Mouse (Mus musculus) heart, embryonic 10.5 days (tissue): Measurements from ENCODE around the gene Ston2. TPM values are rescaled to one million over a fixed set of nuclear protein-coding genes. Genes with fewer than 3 reads are reported as not detected.

Experiments
- DNase-seq: peaks from one replicate; pipeline ENCODE4 v3.0.0-alpha.2; 2017; ENCODE audit warnings: low spot score
- H3K27ac ChIP-seq: fragments of 300-500 bp; sonication (generic); 2 replicates; pipeline ENCODE4 v1.5.1; 2016; ENCODE audit warnings: mild to moderate bottlenecking
- H3K27me3 ChIP-seq: fragments of 300-500 bp; sonication (generic); 2 replicates; pipeline ENCODE4 v1.6.1; 2016; ENCODE audit warnings: mild to moderate bottlenecking; ENCODE audit not compliant: poor library complexity, insufficient read depth, severe bottlenecking
- H3K36me3 ChIP-seq: fragments of 300-500 bp; sonication (generic); 2 replicates; pipeline ENCODE4 v1.6.1; 2016; ENCODE audit warnings: mild to moderate bottlenecking, moderate library complexity
- H3K4me1 ChIP-seq: fragments of 300-500 bp; sonication (generic); 2 replicates; pipeline ENCODE4 v1.6.1; 2016; ENCODE audit warnings: mild to moderate bottlenecking
- H3K4me3 ChIP-seq: fragments of 300-500 bp; sonication (generic); 2 replicates; pipeline ENCODE4 v1.5.1; 2016; ENCODE audit warnings: mild to moderate bottlenecking, moderate library complexity
- H3K9me3 ChIP-seq: fragments of 300-500 bp; sonication (generic); 2 replicates; pipeline ENCODE4 v1.6.1; 2016; ENCODE audit warnings: mild to moderate bottlenecking, moderate library complexity
- WGBS: fragments of 180-500 bp; shearing (Covaris S2); methylation state at CpG from one replicate; pipeline ENCODE4 v1.1.7; 2016; 5-methylcytosine and 5-hydroxymethylcytosine counted together
- polyA plus RNA-seq: library from polyadenylated mRNA; unstranded; fragments of >200 nt; fragmentation: Nextera tagmentation; extraction: Ambion mirVana; gene quantifications from 2 replicates; pipeline ENCODE4 v1.2.1, GENCODE M21; 2016

Ston2 gene
- polyA plus RNA-seq, 1 experiment from 2014 or later: 8.6 TPM

- 34% methylated on average over 15 of the region's 15 CpGs for WGBS
- DNase-seq: no peak
- no peaks in the 10 kb centered on the region for H3K36me3 ChIP-seq
- peak overlapping the region; percentile 43 for H3K4me3 ChIP-seq
- H3K27ac ChIP-seq: no peak overlapping the region
- peaks cover 43% of the 10 kb centered on the region for H3K4me1 ChIP-seq
- H3K27me3 ChIP-seq: peaks cover 6% of the 10 kb centered on the region; the same call in 1 of the 2 replicates
- H3K9me3 ChIP-seq: no peaks in the 10 kb centered on the region
These were observed 104.6 kb downstream of the Ston2 start for GRCm38 (mm10) chr12:91683549-91684100.

- Histone ChIP-seq H3K4me3 (peak overlapping the region; percentile 43), H3K9me3 (no peaks in the 10 kb centered on the region), H3K27me3 (peaks cover 6% of the 10 kb centered on the region; the same call in 1 of the 2 replicates), H3K4me1 (peaks cover 43% of the 10 kb centered on the region), H3K27ac (no peak overlapping the region), H3K36me3 (no peaks in the 10 kb centered on the region)
- WGBS: 66% methylated on average over 3 of the region's 3 CpGs
- no peak for DNase-seq
These were observed 105.1 kb downstream of the Ston2 start for GRCm38 (mm10) chr12:91683096-91683495.

GRCm38 (mm10) chr12:91679320-91680064, 108.7 kb downstream of the Ston2 start:
- 73% methylated on average over 14 of the region's 14 CpGs for WGBS
- H3K4me3 ChIP-seq: no peak overlapping the region
- DNase-seq: no peak

GRCm38 (mm10) chr12:91675937-91676336, 112.2 kb downstream of the Ston2 start:
- peaks cover 5% of the 10 kb centered on the region for H3K4me1 ChIP-seq
- no peaks in the 10 kb centered on the region for H3K9me3 ChIP-seq
- H3K4me3 ChIP-seq: no peak overlapping the region
- H3K36me3 ChIP-seq: no peaks in the 10 kb centered on the region
- no peak for DNase-seq
- H3K27me3 ChIP-seq: no peaks in the 10 kb centered on the region
- 88% methylated on average over 9 of the region's 9 CpGs for WGBS
- no peak overlapping the region for H3K27ac ChIP-seq

More at GRCm38 (mm10) chr12:91679320-91680064, 108.7 kb downstream of the Ston2 start:
- H3K36me3 ChIP-seq: no peaks in the 10 kb centered on the region
- no peaks in the 10 kb centered on the region; the same call in 1 of the 2 replicates for H3K27me3 ChIP-seq
- peaks cover 25% of the 10 kb centered on the region for H3K4me1 ChIP-seq
- no peak overlapping the region for H3K27ac ChIP-seq
- H3K9me3 ChIP-seq: no peaks in the 10 kb centered on the region

- H3K4me1 ChIP-seq: peaks cover 5% of the 10 kb centered on the region; the same call in 1 of the 2 replicates
- H3K27me3 ChIP-seq: no peaks in the 10 kb centered on the region
- H3K36me3 ChIP-seq: no peaks in the 10 kb centered on the region
- no peak overlapping the region for H3K4me3 ChIP-seq
- 87% methylated on average over 6 of the region's 6 CpGs for WGBS
- H3K9me3 ChIP-seq: no peaks in the 10 kb centered on the region
- DNase-seq: no peak
- H3K27ac ChIP-seq: no peak overlapping the region
These were observed 115.0 kb downstream of the Ston2 start for GRCm38 (mm10) chr12:91673141-91673540.

- no peak for DNase-seq
- Histone ChIP-seq H3K9me3 (no peaks in the 10 kb centered on the region), H3K36me3 (no peaks in the 10 kb centered on the region), H3K4me3 (no peak overlapping the region), H3K27me3 (no peaks in the 10 kb centered on the region), H3K27ac (no peak overlapping the region), H3K4me1 (peaks cover 11% of the 10 kb centered on the region; the same call in 1 of the 2 replicates)
- WGBS: 88% methylated on average over 7 of the region's 7 CpGs
These were observed 115.7 kb downstream of the Ston2 start for GRCm38 (mm10) chr12:91672528-91672927.

- H3K4me1 ChIP-seq: peaks cover 17% of the 10 kb centered on the region; the same call in 1 of the 2 replicates
- no peaks in the 10 kb centered on the region for H3K27me3 ChIP-seq
- 56% methylated on average over 16 of the region's 16 CpGs for WGBS
- H3K27ac ChIP-seq: 0 out of 2 replicates have a peak overlapping the region, but pooled peaks have one; percentile 8
- no peak overlapping the region for H3K4me3 ChIP-seq
- H3K9me3 ChIP-seq: no peaks in the 10 kb centered on the region
- no peaks in the 10 kb centered on the region for H3K36me3 ChIP-seq
- DNase-seq: no peak
These were observed 119.5 kb downstream of the Ston2 start for GRCm38 (mm10) chr12:91668529-91669245.

GRCm38 (mm10) chr12:91667741-91668140, 120.4 kb downstream of the Ston2 start:
- Histone ChIP-seq H3K27me3 (no peaks in the 10 kb centered on the region), H3K27ac (no peak overlapping the region), H3K36me3 (no peaks in the 10 kb centered on the region), H3K4me3 (no peak overlapping the region), H3K4me1 (peaks cover 17% of the 10 kb centered on the region; the same call in 1 of the 2 replicates), H3K9me3 (no peaks in the 10 kb centered on the region)
- WGBS: 66% methylated on average over 7 of the region's 7 CpGs
- no peak for DNase-seq

- H3K4me1 ChIP-seq: peaks cover 17% of the 10 kb centered on the region; the same call in 1 of the 2 replicates
- no peaks in the 10 kb centered on the region for H3K36me3 ChIP-seq
- H3K9me3 ChIP-seq: no peaks in the 10 kb centered on the region
- no peak for DNase-seq
- WGBS: 90% methylated on average over 3 of the region's 3 CpGs
- no peaks in the 10 kb centered on the region for H3K27me3 ChIP-seq
- H3K27ac ChIP-seq: no peak overlapping the region
- H3K4me3 ChIP-seq: no peak overlapping the region
These were observed 121.6 kb downstream of the Ston2 start for GRCm38 (mm10) chr12:91666607-91667006.

- Histone ChIP-seq H3K4me3 (no peak overlapping the region), H3K27me3 (no peaks in the 10 kb centered on the region), H3K36me3 (no peaks in the 10 kb centered on the region), H3K9me3 (no peaks in the 10 kb centered on the region), H3K27ac (no peak overlapping the region), H3K4me1 (peaks cover 17% of the 10 kb centered on the region; the same call in 1 of the 2 replicates)
- 82% methylated on average over 5 of the region's 5 CpGs for WGBS
- no peak for DNase-seq
These were observed 122.8 kb downstream of the Ston2 start for GRCm38 (mm10) chr12:91665431-91665830.

GRCm38 (mm10) chr12:91663260-91663659, 124.9 kb downstream of the Ston2 start:
- WGBS: 72% methylated on average over 6 of the region's 6 CpGs

GRCm38 (mm10) chr12:91662844-91663243, 125.3 kb downstream of the Ston2 start:
- no peak overlapping the region for H3K4me3 ChIP-seq
- H3K4me1 ChIP-seq: peaks cover 9% of the 10 kb centered on the region; the same call in 1 of the 2 replicates
- 82% methylated on average over 4 of the region's 4 CpGs for WGBS
- H3K9me3 ChIP-seq: no peaks in the 10 kb centered on the region
- no peaks in the 10 kb centered on the region for H3K36me3 ChIP-seq
- H3K27ac ChIP-seq: no peak overlapping the region
- no peaks in the 10 kb centered on the region for H3K27me3 ChIP-seq
- no peak for DNase-seq

More at GRCm38 (mm10) chr12:91663260-91663659, 124.9 kb downstream of the Ston2 start:
- Histone ChIP-seq H3K4me1 (peaks cover 12% of the 10 kb centered on the region; the same call in 1 of the 2 replicates), H3K36me3 (no peaks in the 10 kb centered on the region), H3K9me3 (no peaks in the 10 kb centered on the region), H3K4me3 (no peak overlapping the region), H3K27ac (no peak overlapping the region), H3K27me3 (no peaks in the 10 kb centered on the region)
- DNase-seq: no peak
